Comparison of ENCODE assay signal across 38 mouse cellular contexts in genomic region chr13:21931740-21932139, GRCm38 (mm10). TPM values are rescaled to one million over a fixed set of nuclear protein-coding genes. Genes with fewer than 3 reads are reported as not detected.
DNase-seq lines count a peak whose midpoint lies in the region; ATAC-seq and TF ChIP-seq lines count a peak whose summit lies in the region.
"Had no signal": no experiment of that assay in that cellular context is flagged by ENCODE, and none has a peak within 500 bp of the region (broad histone marks: within the 10 kb centered on the region; RNA-seq: fewer than 3 reads in every experiment).

No protein-coding gene starts in this region.

- no peaks in the 10 kb centered on the region for H3K79me2 ChIP-seq in MEL (ENCODE audit: control insufficient read depth, insufficient read depth, low read length, poor library complexity)

- WGBS in heart, embryonic 12.5 days: 49% methylated on average over 6 of the region's 6 CpGs
- 60% methylated on average over 6 of the region's 6 CpGs for WGBS in lung, embryonic 14.5 days
- 57% methylated on average over 6 of the region's 6 CpGs for WGBS in liver, embryonic 14.5 days (ENCODE audit: insufficient replicate concordance)

- H3K9me3 ChIP-seq in heart, embryonic 12.5 days (replicated peaks): no peaks in the 10 kb centered on the region
- H3K9me3 ChIP-seq in lung, embryonic 14.5 days (ENCODE audit: low read depth, low read length): no peaks in the 10 kb centered on the region
- H3K9me3 ChIP-seq in MEL (replicated peaks; ENCODE audit: insufficient read depth, low read length): no peaks in the 10 kb centered on the region
- H3K9me3 ChIP-seq in liver, embryonic 14.5 days (ENCODE audit: control insufficient read depth, low read length): no peaks in the 10 kb centered on the region
- H3K9me3 ChIP-seq: embryonic facial prominence, embryonic 15.5 days; forebrain, embryonic 13.5 days; G1E; hindbrain, embryonic 13.5 days; limb, embryonic 15.5 days; neural tube, embryonic 13.5 days had no signal

- TF ChIP-seq CTCF in lung, embryonic 14.5 days (IDR thresholded peaks at IDR 0.05; ENCODE audit: low read depth): no peak
- TF ChIP-seq CTCF in MEL (IDR thresholded peaks at IDR 0.05 in 2 of 3, conservative IDR thresholded peaks at IDR 0.05 in 1 of 3; ENCODE audit: control insufficient read depth in 1 of 3, insufficient read depth in 1 of 3, low read depth in 2 of 3, low read length in 3 of 3, poor library complexity in 1 of 3, severe bottlenecking in 1 of 3): no peak
- no peak for TF ChIP-seq CTCF in liver, embryonic 14.5 days (IDR thresholded peaks at IDR 0.05; ENCODE audit: low read depth)

- TF ChIP-seq POLR2A in MEL (IDR thresholded peaks at IDR 0.05; ENCODE audit: control insufficient read depth in 1 of 2, insufficient read depth in 1 of 2, low read depth in 1 of 2, low read length in 2 of 2, poor library complexity in 1 of 2): no peak

- H3K9ac ChIP-seq in heart, embryonic 12.5 days: no peak overlapping the region
- no peak overlapping the region for H3K9ac ChIP-seq in lung, embryonic 14.5 days
- H3K9ac ChIP-seq in MEL (ENCODE audit: control insufficient read depth, low read depth, low read length, poor library complexity, severe bottlenecking): no peak overlapping the region
- no peak overlapping the region for H3K9ac ChIP-seq in liver, embryonic 14.5 days (replicated peaks)
- H3K9ac ChIP-seq: embryonic facial prominence, embryonic 15.5 days; forebrain, embryonic 13.5 days; hindbrain, embryonic 13.5 days; limb, embryonic 15.5 days; neural tube, embryonic 13.5 days had no signal

- TF ChIP-seq EP300 in MEL (IDR thresholded peaks at IDR 0.05; ENCODE audit: low read depth in 1 of 2, low read length in 2 of 2): no peak
- no peak for TF ChIP-seq EP300 in liver, embryonic 14.5 days (IDR thresholded peaks at IDR 0.05; ENCODE audit: low read depth)

- H3K4me1 ChIP-seq in heart, embryonic 12.5 days (replicated peaks): 0 out of 2 replicates have a peak, but pooled peaks cover 4% of the 10 kb centered on the region
- H3K4me1 ChIP-seq in lung, embryonic 14.5 days (ENCODE audit: insufficient read depth): no peaks in the 10 kb centered on the region; the same call in 1 of the 2 replicates
- no peaks in the 10 kb centered on the region for H3K4me1 ChIP-seq in MEL (ENCODE audit: control insufficient read depth in 1 of 2, insufficient read depth in 2 of 2, low read length in 2 of 2)
- peaks cover 13 to 23% of the 10 kb centered on the region in 2 experiments for H3K4me1 ChIP-seq in liver, embryonic 14.5 days (replicated peaks; ENCODE audit: control insufficient read depth in 2 of 2, insufficient read depth in 2 of 2, low read length in 1 of 2)
- H3K4me1 ChIP-seq: hindbrain, embryonic 13.5 days; neural tube, embryonic 13.5 days had no signal

- DNase-seq in heart, adult 9 months (ENCODE audit: low spot score in 2 of 2): no peak
- no peak for DNase-seq in lung, embryonic 14.5 days
- DNase-seq in lung, postnatal 25 days (ENCODE audit: low spot score): no peak
- peak; percentile 42 for DNase-seq in MEL (ENCODE audit: low read depth, low spot score)
- DNase-seq in liver, embryonic 14.5 days (ENCODE audit: low read depth in 3 of 3, low spot score in 3 of 3): no peak
- DNase-seq in embryo, embryonic 11 days: no peak
- DNase-seq: adrenal gland, postnatal 36 days; cerebellum, adult 18-20 months; cerebellum, postnatal 10 days; gastrocnemius, postnatal 14 days; heart, postnatal 36 days; kidney, adult 11 months; kidney, postnatal 14 days; left cerebral cortex, postnatal 4 days; lung, adult 2 months; lung, postnatal 14 days; right cerebral cortex, postnatal 4 days; thymus, adult 18-20 months; thymus, postnatal 25 days had no signal

- no peak for ATAC-seq in heart, embryonic 12.5 days (ENCODE audit: insufficient number of reproducible peaks, low FRiP score)
- no peak for ATAC-seq in lung, embryonic 14.5 days (ENCODE audit: insufficient read depth)
- ATAC-seq in liver, embryonic 14.5 days (ENCODE audit: insufficient read depth): no peak
- ATAC-seq: CD4-positive, CD25-positive, alpha-beta regulatory T cell, adult 4 months; forebrain, embryonic 13.5 days; Patski had no signal

- no peaks in the 10 kb centered on the region for H3K36me3 ChIP-seq in heart, embryonic 12.5 days
- H3K36me3 ChIP-seq in lung, embryonic 14.5 days (ENCODE audit: insufficient read depth): no peaks in the 10 kb centered on the region
- H3K36me3 ChIP-seq in MEL (ENCODE audit: control insufficient read depth in 1 of 2, insufficient read depth in 2 of 2, low read length in 2 of 2): peaks cover 0 to 8% of the 10 kb centered on the region in 2 experiments; a peak in 1 of 4 replicates
- no peaks in the 10 kb centered on the region for H3K36me3 ChIP-seq in liver, embryonic 14.5 days (replicated peaks; ENCODE audit: control insufficient read depth, insufficient read depth, low read depth)
- H3K36me3 ChIP-seq: embryonic facial prominence, embryonic 15.5 days; G1E; hindbrain, embryonic 13.5 days; limb, embryonic 15.5 days; neural tube, embryonic 13.5 days had no signal

- no peak overlapping the region for H3K4me3 ChIP-seq in heart, embryonic 12.5 days
- H3K4me3 ChIP-seq in lung, embryonic 14.5 days (ENCODE audit: low read depth, low read length): no peak overlapping the region
- peak overlapping the region in 1 of 2 experiments; percentile 40; a peak in 2 of 4 replicates for H3K4me3 ChIP-seq in MEL (ENCODE audit: control insufficient read depth in 1 of 2, insufficient read depth in 1 of 2, low read depth in 2 of 2, low read length in 2 of 2)
- no peak overlapping the region for H3K4me3 ChIP-seq in liver, embryonic 14.5 days (ENCODE audit: insufficient read depth in 1 of 2, low read depth in 2 of 2, low read length in 2 of 2)
- H3K4me3 ChIP-seq: embryonic facial prominence, embryonic 15.5 days; forebrain, embryonic 13.5 days; hindbrain, embryonic 13.5 days; limb, embryonic 15.5 days; neural tube, embryonic 13.5 days had no signal

- H3K27me3 ChIP-seq in heart, embryonic 12.5 days (replicated peaks): no peaks in the 10 kb centered on the region
- H3K27me3 ChIP-seq in lung, embryonic 14.5 days (ENCODE audit: insufficient read depth, low read length): no peaks in the 10 kb centered on the region
- no peaks in the 10 kb centered on the region for H3K27me3 ChIP-seq in MEL (ENCODE audit: control insufficient read depth in 1 of 2, insufficient read depth in 2 of 2, low read length in 2 of 2)
- no peaks in the 10 kb centered on the region for H3K27me3 ChIP-seq in liver, embryonic 14.5 days (ENCODE audit: control insufficient read depth, insufficient read depth, low read length)
- H3K27me3 ChIP-seq: embryonic facial prominence, embryonic 15.5 days; limb, embryonic 15.5 days; Patski had no signal

- TF ChIP-seq RAD21 in MEL (IDR thresholded peaks at IDR 0.05; ENCODE audit: low read depth, low read length): no peak

- H3K4me2 ChIP-seq in heart, embryonic 12.5 days: peak overlapping the region; percentile 44; the same call in 1 of the 2 replicates
- peak overlapping the region; percentile 23; the same call in 1 of the 2 replicates for H3K4me2 ChIP-seq in lung, embryonic 14.5 days
- peak overlapping the region; percentile 43 for H3K4me2 ChIP-seq in liver, embryonic 14.5 days (ENCODE audit: low read depth)
- H3K4me2 ChIP-seq: embryonic facial prominence, embryonic 15.5 days; forebrain, embryonic 13.5 days; hindbrain, embryonic 13.5 days; limb, embryonic 15.5 days; midbrain, embryonic 11.5 days; neural tube, embryonic 13.5 days had no signal

- H3K27ac ChIP-seq in heart, embryonic 12.5 days (ENCODE audit: poor library complexity, severe bottlenecking): no peak overlapping the region
- H3K27ac ChIP-seq in lung, embryonic 14.5 days (ENCODE audit: low read depth): no peak overlapping the region
- H3K27ac ChIP-seq in MEL (ENCODE audit: control insufficient read depth, low read depth, low read length): no peak overlapping the region
- H3K27ac ChIP-seq in liver, embryonic 14.5 days: no peak overlapping the region
- H3K27ac ChIP-seq: embryonic facial prominence, embryonic 15.5 days; forebrain, embryonic 13.5 days; hindbrain, embryonic 13.5 days; limb, embryonic 15.5 days; neural tube, embryonic 13.5 days; stomach, postnatal 0 days had no signal

TF ChIP-seq in MEL, 35 proteins besides CTCF, POLR2A, EP300 and RAD21:
- TF ChIP-seq SIN3A (IDR thresholded peaks at IDR 0.05; ENCODE audit: low read length): no peak
- TF ChIP-seq TBP (IDR thresholded peaks at IDR 0.05; ENCODE audit: low read depth, low read length): peak; percentile 94
- TF ChIP-seq ZKSCAN1 (IDR thresholded peaks at IDR 0.05; ENCODE audit: low read depth, low read length): no peak
- TF ChIP-seq BHLHE40 (IDR thresholded peaks at IDR 0.05; ENCODE audit: borderline replicate concordance, low read depth, low read length): no peak

RNA-seq across cellular contexts. Expression of gene Zfp184, which starts 13.2 kb away (rescaled TPM):
- 7.5 and 8.3 TPM in 2 replicates for polyA plus RNA-seq in heart, embryonic 12.5 days (2016; fragmentation: Nextera tagmentation; extraction: Ambion mirVana)
- polyA plus RNA-seq in lung, embryonic 14.5 days (2014; fragmentation: Nextera tagmentation; extraction: Ambion mirVana): 16.0 and 16.4 TPM in 2 replicates
- 0.42 and 0.52 TPM in 2 replicates for total RNA-seq in MEL (2012; rRNA removed)
- 1 to 10 TPM in 1 of 2 experiments, not detected in 1; 1.0 TPM for polyA plus RNA-seq in MEL (2012; ENCODE audit: insufficient read depth in 1 of 2, insufficient read length in 2 of 2, low read depth in 1 of 2, low replicate concordance in 2 of 2, missing spikeins in 1 of 2)
- polyA plus RNA-seq in liver, embryonic 14.5 days (2012; rRNA removed): 0.30 and 0.41 TPM in 2 replicates
- 0.50 and 0.82 TPM in 2 replicates for polyA plus RNA-seq in liver, embryonic 14.5 days (2014; fragmentation: Nextera tagmentation; extraction: Ambion mirVana)

RNA-seq across cellular contexts. Expression of gene Pom121l2, which starts 49.3 kb away (rescaled TPM):
- polyA plus RNA-seq in heart, embryonic 12.5 days (2016; fragmentation: Nextera tagmentation; extraction: Ambion mirVana): 0.13 and 0.14 TPM in 2 replicates
- polyA plus RNA-seq in lung, embryonic 14.5 days (2014; fragmentation: Nextera tagmentation; extraction: Ambion mirVana): 0.12 and 0.26 TPM in 2 replicates
- not detected in 2 replicates for total RNA-seq in MEL (2012; rRNA removed)
- polyA plus RNA-seq in MEL (2012; ENCODE audit: insufficient read depth in 1 of 2, insufficient read length in 2 of 2, low read depth in 1 of 2, low replicate concordance in 2 of 2, missing spikeins in 1 of 2): not detected
- not detected in 2 replicates for polyA plus RNA-seq in liver, embryonic 14.5 days (2012; rRNA removed)
- polyA plus RNA-seq in liver, embryonic 14.5 days (2014; fragmentation: Nextera tagmentation; extraction: Ambion mirVana): not detected in 2 replicates
- total RNA-seq: adrenal gland, adult 18-20 months; adrenal gland, postnatal 36 days; common myeloid progenitor, adult 5-6 weeks; G1E; gastrocnemius, postnatal 14 days; granulocyte monocyte progenitor cell, adult 5-6 weeks; heart, postnatal 36 days; left cerebral cortex, adult 18-20 months had no signal
- polyA plus RNA-seq: CD4-positive, CD25-positive, alpha-beta regulatory T cell, adult 4 months; forebrain, embryonic 13.5 days; G1E; heart, embryonic 14.5 days; hindbrain, embryonic 13.5 days; kidney, embryonic 14.5 days; lung, adult 2 months; midbrain, embryonic 11.5 days; midbrain, postnatal 0 days; neural tube, embryonic 13.5 days; Patski; spleen, adult 2 months; stomach, postnatal 0 days had no signal
